Mouse (Mus musculus) adrenal gland, postnatal 25 days (tissue): Measurements from ENCODE around the gene 0610012G03Rik. TPM values are rescaled to one million over a fixed set of nuclear protein-coding genes. Genes with fewer than 3 reads are reported as not detected.
A peak's percentile ranks its signal among the peaks of the same experiment; 100 is the strongest.
"Not testable (repeated sequence)": the region's sequence is repeated elsewhere in the genome, so short reads cannot be mapped to it uniquely, and the experiment has no call there.

Experiments used
- DNase-seq: peaks from one replicate; pipeline ENCODE4 v3.0.0; 2021; ENCODE audit warnings: mixed read lengths
- long read RNA-seq: library from polyadenylated mRNA; stranded (forward); transcript quantifications from one replicate; pipeline ENCODE4 v2.0.0, GENCODE M21; 2021
- total RNA-seq: library from RNA; stranded (reverse); gene quantifications from 2 replicates; pipeline ENCODE4 v1.2.3, GENCODE M21; 2021

Gene 0610012G03Rik
- total RNA-seq: 38.6 and 41.3 TPM in 2 replicates
- long read RNA-seq, transcript 0610012G03Rik-201 (1 exons, 1,445 nt): major isoform, 89 of 89 reads
- long read RNA-seq, partial matches to known transcripts: 0 of 89 reads
- long read RNA-seq, other reads (novel, unspliced or antisense): 0 of 89 reads

DNA sequence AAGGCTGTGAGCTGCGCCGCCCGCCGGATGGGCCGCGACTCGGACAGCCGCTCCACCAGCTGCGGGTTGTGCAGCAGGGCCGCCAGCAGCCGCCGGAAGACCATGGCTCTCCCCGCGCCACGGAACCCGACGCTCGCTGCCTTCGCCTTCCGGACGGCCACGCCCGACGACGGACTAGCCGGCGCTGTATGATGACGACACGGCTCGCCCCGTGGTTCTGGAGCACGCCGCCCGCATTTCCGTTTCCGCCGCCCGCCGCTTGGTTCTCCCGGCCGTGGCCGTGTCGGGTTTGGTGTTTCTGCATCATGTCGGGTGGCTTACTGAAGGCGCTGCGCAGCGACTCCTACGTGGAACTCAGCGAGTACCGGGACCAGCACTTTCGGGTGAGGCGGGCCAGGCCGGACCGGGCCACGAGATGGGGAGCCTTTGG is at the start of gene 0610012G03Rik, which contains the start of gene Ncbp2:
TSS of gene 0610012G03Rik (minus strand) at position 150 of the 430 bp plus-strand sequence.
TSS of gene Ncbp2 (plus strand) at position 169 of the 430 bp plus-strand sequence.
- DNase-seq: peak; percentile 97

DNA sequence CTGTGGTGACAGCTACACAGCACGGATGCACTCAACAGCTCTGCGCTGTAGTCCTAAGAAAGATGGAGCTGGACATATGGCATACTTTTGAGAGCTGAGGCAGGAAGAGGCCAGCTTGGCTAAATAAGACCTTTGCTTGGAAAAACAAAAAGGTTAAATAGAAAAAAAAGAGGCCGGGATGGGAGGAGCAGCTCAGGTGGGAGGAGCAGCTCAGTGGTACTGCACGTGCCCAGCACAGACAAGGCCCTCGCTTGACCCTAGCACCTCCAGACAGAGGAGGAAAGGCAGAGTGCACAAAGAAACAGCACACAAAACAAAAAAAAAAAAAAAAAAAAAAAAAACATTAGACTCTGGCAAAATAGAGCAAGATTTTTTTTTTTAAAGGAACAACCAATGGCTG is 48.1 kb upstream of the 0610012G03Rik start:
- DNase-seq: no peak

DNA sequence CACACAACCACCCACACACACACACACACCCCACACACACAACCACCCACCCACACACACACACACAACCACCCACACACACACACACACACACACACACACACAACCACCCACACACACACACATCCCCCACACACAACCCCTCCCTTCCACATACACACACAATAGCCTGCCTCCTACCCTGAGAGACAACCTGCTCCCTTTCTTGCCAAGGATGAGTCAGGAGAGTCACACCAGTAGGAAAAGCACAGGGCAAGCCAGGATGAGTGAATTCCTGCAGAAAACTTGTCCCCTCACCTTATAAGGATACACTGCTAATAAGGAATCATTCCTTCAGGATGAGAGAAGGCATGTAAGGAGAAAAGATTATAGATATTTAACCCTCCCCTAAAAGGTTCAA is 45.7 kb upstream of the 0610012G03Rik start:
- DNase-seq: no peak

DNA sequence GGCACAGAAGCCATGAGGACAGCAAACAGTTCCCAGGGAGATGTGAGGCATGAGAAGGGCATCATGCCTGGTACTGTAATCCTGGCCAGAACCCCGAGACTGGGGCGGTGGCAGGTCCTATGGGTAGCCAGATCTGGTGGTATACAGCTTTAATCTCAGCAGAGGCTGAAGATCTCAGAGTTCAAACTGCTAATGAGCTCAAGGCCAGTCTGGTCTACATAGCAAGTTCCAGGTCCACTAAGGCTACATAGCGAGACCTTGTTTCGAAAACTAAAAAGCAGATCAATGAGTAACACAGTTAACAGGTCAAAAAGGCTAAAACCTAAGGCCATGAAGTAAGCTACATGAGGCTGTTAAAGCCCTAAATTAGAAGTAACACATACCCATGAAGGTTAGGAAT is 44.9 kb upstream of the 0610012G03Rik start:
- no peak for DNase-seq

DNA sequence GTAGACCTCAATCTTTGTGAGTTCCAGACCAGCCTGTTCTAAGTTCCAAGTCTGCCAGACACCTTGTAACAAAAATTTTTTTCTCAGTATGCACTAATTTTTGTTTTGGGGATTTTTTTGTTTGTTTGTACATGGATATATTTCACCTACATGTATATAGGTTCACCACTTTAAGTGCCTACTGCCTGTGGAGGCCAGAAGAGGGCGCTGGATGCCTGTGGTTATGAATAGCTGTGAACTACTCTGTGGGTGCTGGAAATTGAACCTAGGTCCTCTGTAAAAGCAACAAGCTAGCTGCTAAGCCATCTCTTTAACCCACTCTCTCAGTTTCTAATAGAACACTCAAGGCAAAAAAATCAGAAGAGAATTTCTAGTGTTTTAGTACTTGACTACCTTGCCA is 43.7 kb upstream of the 0610012G03Rik start:
- DNase-seq: no peak

DNA sequence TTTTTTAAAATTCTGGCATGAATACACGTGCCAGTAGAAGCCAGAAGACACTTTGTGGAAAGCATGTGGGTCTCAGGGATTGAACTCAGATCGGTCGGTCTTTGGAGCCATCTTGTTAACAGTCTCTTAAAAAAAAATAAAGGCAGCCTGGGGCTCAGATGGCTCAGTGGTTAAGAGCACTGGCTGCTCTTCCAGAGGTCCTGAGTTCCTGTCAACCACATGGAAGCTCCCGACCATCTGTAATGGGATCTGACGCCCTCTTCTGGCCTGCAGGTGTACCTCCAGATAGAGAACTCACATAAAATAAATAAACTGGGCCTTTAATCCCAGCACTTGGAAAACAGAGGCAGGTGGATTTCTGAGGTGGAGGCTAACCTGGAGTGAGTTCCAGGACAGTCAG is 32.7 kb upstream of the 0610012G03Rik start:
- DNase-seq: no peak

DNA sequence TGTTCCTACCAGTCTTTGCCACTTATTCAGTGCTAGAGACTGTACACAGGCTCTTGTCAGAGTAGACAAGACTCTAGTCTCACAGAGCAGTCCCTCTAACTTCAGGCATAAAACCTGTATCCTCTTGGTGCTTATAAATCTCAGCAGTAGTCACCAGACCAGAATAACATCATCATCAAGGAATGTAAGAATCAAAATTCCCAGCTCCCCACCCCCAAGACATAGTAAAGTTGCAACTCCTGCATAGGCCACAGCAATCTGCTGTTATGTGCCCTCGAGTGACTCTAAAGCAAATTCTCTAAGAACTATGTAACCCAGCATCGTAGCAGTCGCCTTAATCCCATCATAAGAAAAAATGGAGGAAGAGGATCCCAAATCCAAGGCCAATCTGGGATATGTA is 31.2 kb upstream of the 0610012G03Rik start:
- DNase-seq: no peak

DNA sequence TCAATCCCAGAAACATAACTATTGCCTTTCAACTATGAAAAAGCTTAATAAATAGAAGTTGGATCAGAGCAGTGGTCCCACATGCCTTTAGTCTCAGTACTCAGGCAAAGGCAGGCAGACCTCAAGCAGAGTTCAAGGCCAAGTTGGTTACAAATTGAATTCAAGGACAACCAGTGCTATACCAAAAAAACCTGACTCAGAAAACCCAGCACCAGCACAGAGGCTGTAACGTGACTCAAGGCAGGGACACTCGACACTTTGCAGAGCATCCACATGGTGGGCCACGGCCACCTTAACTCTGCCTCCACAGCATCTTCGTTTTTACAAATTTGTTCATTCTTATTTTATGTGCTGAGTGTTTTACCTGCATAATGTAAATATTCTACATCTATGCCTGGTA is 27.0 kb upstream of the 0610012G03Rik start:
- no peak for DNase-seq

DNA sequence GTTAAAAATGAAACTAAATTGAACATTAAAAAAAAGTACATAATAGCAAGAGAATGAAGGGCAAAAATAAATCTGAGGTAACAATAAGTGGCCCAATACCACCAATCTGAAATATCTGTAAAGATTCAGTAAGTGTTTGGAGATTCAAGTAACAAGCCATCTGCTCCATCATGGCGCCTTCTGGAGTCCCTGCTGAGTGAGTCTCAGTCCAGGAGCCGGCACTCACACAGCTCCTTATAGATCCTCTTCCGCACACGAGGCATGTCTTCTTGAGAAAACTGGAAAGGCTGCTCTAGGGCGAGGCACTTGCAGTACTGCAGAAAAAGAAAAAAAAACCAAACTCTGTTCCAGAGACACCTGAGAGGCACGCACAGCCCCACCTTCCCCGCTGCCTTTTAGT is 14.9 kb upstream of the 0610012G03Rik start:
- DNase-seq: no peak

DNA sequence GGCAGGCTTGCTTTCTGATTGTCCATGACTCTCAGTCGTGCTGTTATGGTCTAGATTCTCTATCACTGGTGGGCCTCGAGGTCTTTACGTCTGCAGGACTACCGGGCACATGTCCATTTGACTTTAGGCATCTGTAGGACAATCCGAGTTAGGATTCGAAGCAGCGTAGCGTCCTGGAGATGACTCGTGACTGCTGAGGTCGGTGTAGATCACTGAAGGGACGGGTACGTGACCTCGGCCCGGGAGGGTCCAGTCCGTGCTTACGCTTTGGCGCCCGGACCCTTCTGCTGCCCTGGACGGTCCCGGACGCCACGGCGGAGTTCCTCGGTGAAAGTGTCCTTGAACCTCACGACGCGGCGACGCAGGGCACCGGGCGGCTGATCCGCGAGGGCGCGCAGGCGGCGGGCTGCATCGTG is 385 bp downstream of the 0610012G03Rik start:
- DNase-seq: no peak

DNA sequence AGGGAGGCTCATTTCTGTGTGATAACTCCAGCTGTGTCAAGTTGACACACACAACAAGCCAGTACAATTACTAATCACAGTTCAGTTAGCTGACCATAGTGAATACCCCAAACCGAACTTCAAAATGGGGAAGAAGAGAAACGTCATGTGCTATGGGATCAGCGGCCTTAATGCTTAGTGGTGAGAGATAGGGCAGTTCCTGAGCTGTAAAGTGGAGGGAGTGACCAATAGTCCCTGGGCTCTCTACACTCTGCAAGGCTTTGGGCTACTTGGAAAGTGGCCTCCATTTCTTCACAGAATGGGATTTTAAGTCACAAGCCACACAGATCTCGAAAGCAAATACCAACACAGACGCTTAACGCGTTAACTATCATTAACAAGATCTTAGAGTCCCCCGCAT is 961 bp downstream of the 0610012G03Rik start:
- no peak for DNase-seq

DNA sequence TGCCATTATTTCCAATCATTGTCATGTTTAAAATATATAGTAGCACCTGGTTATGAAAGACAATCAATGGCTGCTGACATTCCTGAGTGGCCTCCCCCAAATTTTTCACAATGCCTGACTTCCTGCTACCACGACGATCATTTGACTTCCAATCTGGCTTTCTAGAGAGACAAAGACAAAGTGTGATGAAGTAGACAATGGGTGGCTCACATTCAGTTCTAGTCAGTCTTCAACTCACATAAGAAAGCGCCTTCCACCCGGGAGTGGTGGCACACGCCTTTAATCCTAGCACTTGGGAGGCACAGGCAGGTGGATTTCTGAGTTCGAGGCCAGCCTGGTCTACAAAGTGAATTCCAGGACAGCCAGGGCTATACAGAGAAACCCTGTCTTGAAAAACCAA is 2.3 kb downstream of the 0610012G03Rik start:
- DNase-seq: not testable (repeated sequence)

DNA sequence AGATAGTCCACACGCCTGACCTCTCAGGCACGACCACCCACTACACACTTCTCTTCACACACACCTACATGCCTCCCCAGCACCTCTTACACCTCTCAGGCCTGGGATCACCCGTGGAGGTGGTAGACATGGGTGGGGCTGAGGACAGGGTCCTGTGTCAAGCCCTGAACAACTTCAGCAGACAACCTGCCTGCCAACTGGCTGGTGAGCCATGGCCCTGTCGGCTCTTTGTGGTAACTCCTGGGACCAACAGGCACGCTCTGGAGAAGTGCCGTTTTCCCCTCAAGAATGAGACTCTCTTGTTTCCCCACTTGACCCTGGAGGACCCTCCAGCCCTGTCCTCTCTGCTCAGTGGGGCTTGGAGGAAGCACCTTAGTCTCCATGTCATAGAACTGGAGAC is 2.9 kb downstream of the 0610012G03Rik start:
- no peak for DNase-seq

DNA sequence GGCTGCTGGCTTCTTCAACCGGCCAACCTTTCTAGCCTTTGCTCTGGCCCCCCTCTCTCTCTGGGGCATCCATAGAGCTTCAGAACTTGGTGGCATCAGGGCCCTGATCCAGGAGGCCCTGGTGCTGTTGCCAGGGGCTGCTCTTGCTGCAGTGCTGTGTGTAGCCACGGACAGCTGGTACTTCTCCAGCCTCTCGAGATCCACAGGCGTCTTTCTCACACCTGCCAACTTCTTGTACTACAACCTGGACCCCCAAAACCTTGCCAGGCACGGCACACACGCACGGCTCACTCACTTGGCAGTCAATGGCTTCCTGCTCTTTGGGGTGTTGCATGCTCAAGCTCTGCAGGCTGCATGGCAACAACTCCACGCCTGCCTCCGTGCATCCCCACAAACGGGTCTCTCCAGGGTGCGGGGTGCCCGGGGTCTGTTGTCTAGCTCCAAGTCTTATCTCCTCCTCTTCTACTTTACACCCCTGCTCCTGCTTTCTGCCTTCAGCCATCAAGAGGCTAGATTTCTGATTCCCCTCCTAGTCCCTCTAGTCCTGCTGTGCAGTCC is 3.5 kb downstream of the 0610012G03Rik start:
- DNase-seq: no peak

DNA sequence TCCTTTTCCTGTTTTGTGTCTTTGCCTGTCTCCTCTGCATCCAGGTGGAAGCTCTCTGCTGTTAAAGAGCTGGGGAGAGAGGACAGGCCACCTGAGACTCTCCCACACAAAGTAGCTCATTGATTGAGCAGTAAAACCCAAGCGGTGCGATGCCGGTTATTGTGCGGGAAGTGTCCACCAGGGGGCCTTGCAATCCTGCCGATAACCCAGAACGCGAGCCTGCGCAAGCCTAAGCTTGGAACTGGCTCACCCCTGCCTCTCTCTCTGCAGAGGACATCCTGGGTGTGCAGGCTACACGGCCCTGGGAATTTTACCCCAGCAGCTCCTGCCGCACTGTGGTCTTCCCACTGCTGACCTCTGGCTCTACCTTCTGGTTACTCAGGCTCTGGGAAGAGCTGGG is 4.3 kb downstream of the 0610012G03Rik start:
- DNase-seq: peak; percentile 78

DNA sequence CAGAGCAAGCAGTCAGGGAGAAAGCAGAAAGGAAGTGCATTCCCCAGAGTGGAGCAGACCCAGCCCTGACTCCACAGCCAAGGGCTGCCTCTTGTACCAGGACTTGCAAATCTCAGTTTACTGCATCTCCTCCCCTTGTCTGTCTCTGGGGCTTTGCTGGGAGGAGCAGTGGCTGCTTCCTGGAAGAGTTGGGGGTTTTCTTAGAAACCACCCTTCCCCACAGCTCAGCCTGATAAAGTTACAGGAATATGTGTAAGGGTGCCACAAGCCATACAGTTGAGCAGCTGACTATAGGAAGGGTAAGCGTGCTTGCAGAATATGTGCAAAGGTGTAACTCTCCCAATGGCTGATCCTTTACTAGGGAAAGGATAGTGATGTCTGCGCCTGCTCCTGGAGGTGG is 7.7 kb downstream of the 0610012G03Rik start:
- no peak for DNase-seq

DNA sequence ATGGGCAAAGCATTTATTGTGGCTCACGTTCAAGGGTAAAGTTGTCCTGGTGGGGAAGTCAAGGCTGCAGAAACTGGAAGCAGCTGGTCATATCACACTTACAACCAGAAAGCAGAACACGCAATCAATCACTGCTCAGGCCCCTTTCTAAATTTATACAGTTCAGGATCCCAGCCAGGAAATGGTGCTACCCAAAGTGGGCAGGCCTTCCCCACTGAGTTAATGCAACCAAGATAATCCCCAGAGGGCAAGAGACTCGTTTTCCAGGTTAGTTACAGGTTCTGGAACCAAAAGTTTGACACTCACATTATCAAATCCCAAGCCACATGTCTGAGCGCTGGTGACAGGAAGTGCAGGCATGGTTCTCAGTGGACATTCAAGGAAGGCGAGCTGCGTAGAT is 9.4 kb downstream of the 0610012G03Rik start:
- no peak for DNase-seq

DNA sequence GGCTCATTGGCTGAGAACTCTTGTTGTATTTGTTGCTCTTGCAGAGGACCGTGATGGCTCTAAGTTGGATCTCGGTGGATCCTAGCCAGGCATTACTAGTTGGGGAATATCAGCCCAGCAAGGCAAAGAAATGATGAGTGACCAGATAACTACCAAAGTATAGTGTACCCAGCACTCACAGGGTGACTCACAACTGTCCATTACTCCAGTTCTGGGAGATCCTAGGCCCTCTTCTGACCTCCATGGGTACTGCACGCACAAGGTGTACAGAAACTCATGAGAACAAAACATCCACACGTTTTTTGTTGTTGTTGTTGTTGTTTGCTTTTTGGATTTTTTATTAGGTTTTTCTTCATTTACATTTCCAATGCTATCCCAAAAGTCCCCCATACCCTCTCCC is 11.7 kb downstream of the 0610012G03Rik start:
- DNase-seq: no peak

DNA sequence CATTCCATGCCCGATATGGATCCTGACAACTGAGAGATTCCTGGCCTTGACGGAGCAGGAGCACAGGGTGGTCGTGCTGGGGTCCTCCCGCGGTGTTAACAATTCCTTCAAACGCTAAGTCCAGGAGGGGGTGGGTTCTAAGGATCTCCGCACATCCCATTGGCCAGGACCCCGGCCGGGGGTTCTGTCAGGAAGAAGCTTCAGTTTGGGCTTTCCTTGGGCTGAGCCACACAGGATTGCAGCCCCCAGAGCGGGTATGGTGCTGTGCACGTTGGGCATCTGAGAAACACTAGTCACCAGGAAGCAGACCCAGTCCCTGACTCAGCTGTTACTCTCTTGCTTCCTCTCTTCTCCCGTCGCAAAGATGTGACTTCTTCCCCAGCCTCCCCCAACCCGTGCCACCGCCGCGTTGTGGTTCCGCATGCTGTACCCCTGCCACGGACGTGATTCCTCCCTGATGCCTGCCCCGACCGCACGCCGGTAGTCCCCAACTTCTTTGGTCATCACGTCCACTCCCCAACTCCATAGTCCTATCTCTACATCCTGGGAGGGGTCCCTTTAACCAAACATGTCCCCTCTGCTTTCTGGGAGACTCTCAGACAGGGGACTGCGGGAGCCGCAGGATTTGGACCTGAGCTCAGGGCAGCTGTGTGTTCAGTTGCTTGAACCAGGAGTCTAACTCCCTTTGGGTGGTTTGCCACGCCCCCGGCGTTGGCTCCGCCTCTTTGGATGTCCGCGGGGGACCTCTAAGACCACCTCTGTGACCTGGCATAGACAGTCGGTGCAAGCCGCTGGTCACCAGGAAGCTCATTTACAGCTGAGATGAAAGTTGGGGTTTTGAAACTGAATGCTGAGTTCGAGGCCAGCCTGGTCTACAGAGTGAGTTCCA is 13.0 kb downstream of the 0610012G03Rik start:
- DNase-seq: no peak

DNA sequence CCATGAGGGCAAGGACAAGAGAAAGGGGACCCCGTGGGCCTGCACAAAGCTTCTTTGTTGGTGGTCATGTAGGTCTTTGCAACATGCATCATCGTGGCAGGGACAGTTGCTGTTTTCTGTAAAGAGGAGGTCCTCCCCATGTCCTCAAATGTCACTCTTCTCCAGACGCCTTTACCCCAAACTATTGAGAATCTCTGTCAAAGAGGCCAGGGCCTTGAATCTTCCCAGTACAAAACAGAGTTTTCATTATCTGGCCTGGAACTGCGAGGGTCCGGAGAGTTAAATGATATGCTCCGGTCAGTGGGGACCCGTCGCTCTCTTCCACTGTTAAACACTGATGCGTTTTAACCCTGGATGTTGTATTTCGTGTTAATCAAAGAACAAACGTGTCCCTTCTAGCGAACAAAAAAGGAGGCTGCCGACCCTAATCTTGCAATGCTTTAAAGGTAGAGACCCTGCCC is 13.7 kb downstream of the 0610012G03Rik start:
- no peak for DNase-seq

DNA sequence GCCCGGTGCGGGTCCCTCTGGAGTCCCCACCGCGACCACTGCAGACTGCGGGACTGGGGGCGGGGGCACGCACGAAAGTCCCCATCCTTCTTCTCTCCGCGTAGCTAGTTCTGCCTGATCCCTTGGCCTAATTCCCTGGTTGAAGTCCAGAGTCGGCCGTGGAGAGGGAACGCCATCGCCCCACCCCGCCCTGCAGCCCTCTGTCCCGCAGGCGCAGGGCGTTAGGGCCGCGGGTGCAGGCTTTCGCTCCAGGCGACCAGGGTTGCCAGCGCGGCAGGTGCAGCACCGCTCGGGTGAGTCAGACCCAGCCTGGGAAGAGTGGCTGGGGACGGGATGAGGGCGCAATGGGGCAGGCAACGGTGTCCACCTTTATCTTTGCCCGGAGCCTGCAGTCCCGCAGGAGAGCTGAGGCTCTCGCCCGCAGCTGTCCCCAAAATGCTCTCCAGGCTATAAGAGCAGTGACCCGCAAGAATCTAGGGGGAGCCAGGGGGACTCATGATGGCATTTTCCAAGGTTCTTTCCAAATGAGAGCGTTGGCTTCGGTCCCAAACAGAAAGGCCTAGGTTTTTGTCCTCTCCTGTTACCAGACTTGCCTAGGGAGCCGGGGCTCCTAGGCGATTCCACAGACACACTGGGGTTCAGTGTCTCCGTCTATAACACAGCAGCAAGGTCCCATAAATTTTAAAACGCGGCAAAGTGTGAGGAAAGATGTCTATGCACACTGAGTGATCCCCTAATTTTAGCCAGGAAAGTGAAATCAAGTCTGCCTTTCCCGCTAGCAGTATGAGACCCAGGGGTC is 14.3 kb downstream of the 0610012G03Rik start, which contains the start of gene Pigz:
TSS of gene Pigz (plus strand) at position 101 of the 799 bp plus-strand sequence.
- peak; percentile 58 for DNase-seq
